Mouse (Mus musculus): ENCODE data around the gene Lactb.

GRCm38 (mm10) chr9:66952886-66953285 lies 22.4 kb downstream of the Lactb start:
- TF ChIP-seq CTCF (conservative IDR thresholded peaks at IDR 0.05; ENCODE audit: low read length) (no peak), NANOG (IDR thresholded peaks at IDR 0.05; ENCODE audit: borderline replicate concordance, low read length) (no peak)

Measured in E14TG2a.4 (cell line).